Comparison of ENCODE assay signal across 13 mouse cellular contexts in genomic region chr2:162973206-162973605, GRCm38 (mm10). TPM values are rescaled to one million over a fixed set of nuclear protein-coding genes. Genes with fewer than 3 reads are reported as not detected.
"Had no signal": no experiment of that assay in that cellular context is flagged by ENCODE, and none has a peak within 500 bp of the region (broad histone marks: within the 10 kb centered on the region; RNA-seq: fewer than 3 reads in every experiment).

No protein-coding gene starts in this region.

- DNase-seq: kidney, adult 8-10 months; left cerebral cortex, postnatal 4 days; lung, postnatal 10 days; lung, postnatal 4 days; right cerebral cortex, postnatal 14 days had no signal

- H3K9me3 ChIP-seq: limb, embryonic 15.5 days; liver, embryonic 15.5 days; stomach, embryonic 15.5 days had no signal

- H3K27ac ChIP-seq: kidney, postnatal 0 days; layer of hippocampus, adult 2 months; limb, embryonic 15.5 days; liver, embryonic 15.5 days; stomach, embryonic 15.5 days had no signal

- H3K36me3 ChIP-seq: limb, embryonic 15.5 days; liver, embryonic 15.5 days; stomach, embryonic 15.5 days had no signal

- H3K4me3 ChIP-seq: layer of hippocampus, adult 2 months; limb, embryonic 15.5 days; liver, embryonic 15.5 days; stomach, embryonic 15.5 days had no signal

- H3K27me3 ChIP-seq: limb, embryonic 15.5 days; liver, embryonic 15.5 days; stomach, embryonic 15.5 days had no signal

- H3K4me2 ChIP-seq: limb, embryonic 15.5 days; liver, embryonic 15.5 days; lung, embryonic 14.5 days; midbrain, embryonic 11.5 days; stomach, embryonic 15.5 days had no signal

- ATAC-seq: midbrain, embryonic 16.5 days had no signal

- H3K9ac ChIP-seq: limb, embryonic 15.5 days; liver, embryonic 15.5 days; lung, embryonic 14.5 days; stomach, embryonic 15.5 days had no signal

RNA-seq across cellular contexts. Expression of gene Sgk2, which starts 13.9 kb away (rescaled TPM):
- polyA plus RNA-seq: lung, embryonic 14.5 days; midbrain, embryonic 11.5 days; midbrain, embryonic 16.5 days had no signal

RNA-seq across cellular contexts. Expression of gene L3mbtl1, which starts 29.9 kb away (rescaled TPM):
- polyA plus RNA-seq: midbrain, embryonic 11.5 days had no signal
